Mouse (Mus musculus) right cerebral cortex, postnatal 25 days (tissue): ENCODE data around the gene Itpr2.

Source experiments
- DNase-seq: peaks from one replicate; pipeline ENCODE4 v3.0.0; 2022

Gene Itpr2

GRCm38 (mm10) chr6:146207204-146207959 lies 294.6 kb downstream of the Itpr2 start:
- DNase-seq, result no peak

DNA sequence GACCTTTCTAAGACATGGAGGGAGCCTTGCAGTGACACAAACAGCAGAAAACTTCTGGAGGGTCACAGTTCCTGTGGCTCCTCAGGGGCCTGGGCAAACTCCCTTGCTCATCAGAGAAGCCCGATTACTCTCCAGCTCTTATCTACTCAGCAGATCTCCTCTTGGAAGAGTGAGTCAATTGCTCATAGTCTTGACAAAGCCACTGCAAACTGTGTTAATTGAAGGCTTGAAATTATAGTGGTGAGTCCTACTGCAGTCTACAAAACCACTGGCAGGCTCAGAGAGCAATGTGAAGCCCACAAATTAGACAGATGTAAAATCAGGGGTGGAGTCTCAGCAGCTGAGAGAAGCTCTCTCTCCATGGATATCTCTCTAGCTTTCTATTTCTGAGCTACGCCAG lies 296.9 kb downstream of the Itpr2 start:
- DNase-seq, result no peak

- no peak for DNase-seq
Observed at GRCm38 (mm10) chr6:146204470-146204869, 297.6 kb downstream of the Itpr2 start.

DNA sequence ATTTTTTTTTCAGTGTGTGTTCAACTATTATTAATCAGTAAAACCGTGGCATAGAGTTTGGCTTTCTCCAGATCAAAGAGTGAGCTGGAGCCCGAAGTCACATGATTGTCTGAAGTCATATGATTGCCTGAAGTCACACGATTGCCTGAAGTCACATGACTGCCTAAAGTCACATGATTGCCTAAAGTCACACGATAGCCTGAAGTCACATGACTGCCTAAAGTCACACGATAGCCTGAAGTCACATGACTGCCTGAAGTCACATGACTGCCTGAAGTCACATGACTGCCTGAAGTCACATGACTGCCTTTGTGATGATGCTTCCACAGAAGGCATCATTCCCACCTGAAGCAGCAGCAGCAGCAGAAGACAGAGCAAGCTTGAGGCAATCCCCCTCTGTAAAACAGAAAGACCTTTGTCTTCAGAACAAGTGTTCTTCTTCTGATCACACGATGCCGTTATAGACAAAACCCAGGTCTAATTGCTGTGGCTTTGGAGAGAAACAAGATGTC lies 304.1 kb downstream of the Itpr2 start:
- no peak for DNase-seq

- DNase-seq, result no peak
Observed at GRCm38 (mm10) chr6:146196701-146197100, 305.3 kb downstream of the Itpr2 start.

GRCm38 (mm10) chr6:146195854-146196457 lies 306.1 kb downstream of the Itpr2 start:
- no peak for DNase-seq

DNA sequence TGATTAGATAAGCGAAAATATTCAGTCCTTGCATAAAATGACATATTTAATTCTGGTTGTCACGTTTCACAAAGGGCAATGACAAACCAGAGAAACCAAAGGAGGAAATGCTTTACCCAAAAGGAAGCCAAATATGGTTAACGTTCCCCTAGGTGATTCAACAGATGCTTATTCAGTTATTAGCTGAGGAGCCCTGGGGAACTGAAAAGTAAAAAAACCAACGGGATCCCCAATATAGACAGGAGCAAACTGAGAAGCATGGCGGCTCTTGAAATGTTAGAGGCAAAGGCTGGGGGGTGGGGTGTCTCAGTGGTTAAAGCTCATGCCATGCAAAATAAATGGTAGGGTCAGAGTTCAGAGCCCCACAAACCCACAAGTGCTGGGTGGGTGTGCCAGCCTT lies 310.1 kb downstream of the Itpr2 start:
- no peak for DNase-seq

- no peak for DNase-seq
Observed at GRCm38 (mm10) chr6:146190006-146190405, 312.0 kb downstream of the Itpr2 start.

GRCm38 (mm10) chr6:146185532-146185931 lies 316.5 kb downstream of the Itpr2 start:
- no peak for DNase-seq

- no peak for DNase-seq
Observed at GRCm38 (mm10) chr6:146184771-146185170, 317.3 kb downstream of the Itpr2 start.

DNA sequence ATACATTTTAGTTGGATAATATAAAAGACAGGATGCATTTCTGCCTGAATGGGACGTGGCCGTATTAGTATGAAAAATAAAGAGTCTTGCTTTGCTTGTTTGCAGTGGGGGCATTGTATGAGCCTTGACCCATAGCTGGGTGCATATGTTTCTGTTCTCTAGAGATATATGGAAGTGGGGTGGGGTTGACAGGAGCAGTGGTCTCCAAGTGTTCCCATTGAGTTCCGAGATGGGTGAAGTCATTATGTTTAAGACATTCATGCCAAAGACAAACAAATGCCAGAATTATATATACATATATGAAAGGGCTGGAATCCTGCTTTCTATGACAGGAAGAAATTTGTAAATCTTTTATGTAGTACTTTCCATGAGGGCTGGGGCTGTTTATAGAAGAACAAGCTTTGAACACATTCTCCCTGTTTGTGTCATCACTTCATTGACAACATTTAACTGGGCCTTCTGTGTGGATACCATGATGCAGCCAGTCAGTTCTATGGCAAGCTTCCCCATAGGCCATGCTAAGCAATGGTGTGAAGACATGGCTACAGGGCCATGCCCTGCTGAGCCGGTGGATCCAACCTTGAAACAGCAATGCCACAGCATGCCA lies 327.3 kb downstream of the Itpr2 start:
- no peak for DNase-seq

GRCm38 (mm10) chr6:146170603-146171051 lies 331.4 kb downstream of the Itpr2 start:
- DNase-seq, result no peak

DNA sequence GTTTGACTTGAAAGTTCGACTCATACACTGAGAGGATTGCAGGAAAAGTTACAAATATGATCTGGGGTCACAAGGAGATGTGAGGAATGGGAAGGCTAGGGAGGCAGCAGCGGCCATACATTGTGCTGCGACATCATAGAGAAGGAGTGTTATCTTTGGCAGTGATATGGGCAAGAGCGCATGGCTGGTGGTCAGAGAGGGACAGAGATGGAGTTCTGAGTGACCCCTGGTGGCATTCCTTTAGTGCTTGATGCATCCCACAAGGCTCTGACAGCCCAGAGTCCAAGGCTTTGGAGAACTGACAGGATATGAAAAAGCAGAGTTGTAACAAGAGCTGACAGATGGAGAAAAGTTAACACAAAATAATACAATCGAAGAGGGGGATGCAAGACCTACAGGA lies 334.8 kb downstream of the Itpr2 start:
- no peak for DNase-seq

- no peak for DNase-seq
Observed at GRCm38 (mm10) chr6:146159641-146160040, 342.4 kb downstream of the Itpr2 start.

DNA sequence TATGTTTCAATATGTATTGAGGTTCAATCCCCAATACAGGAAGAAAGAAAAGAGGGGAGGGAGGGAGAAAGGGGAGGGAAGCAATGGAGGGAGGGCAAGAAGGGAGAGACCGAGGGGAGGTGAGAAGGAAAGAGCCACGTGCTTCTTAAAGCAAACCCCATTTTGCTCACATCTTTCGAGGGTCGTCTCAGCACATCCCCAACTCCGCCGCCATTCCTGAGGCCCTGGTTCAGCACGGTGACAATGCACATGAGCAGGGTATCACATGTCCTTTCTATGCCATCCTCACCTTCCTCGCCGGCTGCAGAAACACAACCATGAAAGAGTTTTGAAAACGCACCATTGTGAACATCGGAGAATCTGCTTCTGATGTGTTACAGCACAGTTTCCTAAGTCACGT lies 343.3 kb downstream of the Itpr2 start:
- no peak for DNase-seq

DNA sequence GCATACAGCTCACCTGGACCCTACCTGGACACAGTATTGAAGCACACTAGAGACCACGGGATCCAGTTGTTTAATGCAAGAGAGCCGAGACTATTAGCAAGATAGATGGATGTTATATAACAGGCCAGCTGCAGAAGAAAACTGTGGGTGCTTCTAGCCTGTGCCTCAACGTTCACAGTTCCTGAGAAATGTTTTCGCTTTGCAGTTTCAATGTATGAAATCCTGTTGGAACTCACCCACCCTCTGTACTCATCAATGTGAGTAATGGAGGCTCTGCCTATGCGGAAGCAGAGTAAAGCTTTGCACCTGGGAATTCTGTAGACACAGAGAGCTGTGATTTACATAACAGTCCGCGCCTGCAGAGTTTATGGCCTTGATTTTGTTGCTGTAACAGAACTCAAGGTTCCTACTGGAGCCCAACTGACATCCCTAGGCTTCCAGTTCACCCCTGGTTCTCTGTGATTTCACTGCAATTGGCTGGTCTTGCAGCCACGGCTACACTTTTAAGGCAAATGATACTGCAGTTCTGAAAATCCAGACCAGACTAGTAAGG lies 344.0 kb downstream of the Itpr2 start:
- DNase-seq, result peak; percentile 35

DNA sequence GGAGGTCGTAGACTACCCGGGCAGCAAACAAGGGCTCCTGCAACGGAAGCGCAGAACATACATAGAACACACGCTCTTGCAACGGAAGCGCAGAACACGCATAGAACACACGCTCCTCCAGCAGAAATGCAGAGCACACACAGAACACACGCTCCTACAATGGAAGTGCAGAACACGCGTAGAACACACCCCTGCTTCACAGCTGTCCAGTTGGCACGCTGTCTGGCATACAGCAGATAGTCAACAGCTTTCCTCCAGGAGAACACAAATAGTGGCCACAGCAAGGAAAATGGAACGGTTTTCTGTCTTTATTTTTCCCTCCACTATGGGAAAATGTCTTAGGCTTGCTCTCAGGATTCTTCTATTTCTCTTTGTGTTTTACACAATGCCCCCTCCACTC lies 344.9 kb downstream of the Itpr2 start:
- DNase-seq, result no peak

- DNase-seq, result no peak
Observed at GRCm38 (mm10) chr6:146156536-146156935, 345.5 kb downstream of the Itpr2 start.

DNA sequence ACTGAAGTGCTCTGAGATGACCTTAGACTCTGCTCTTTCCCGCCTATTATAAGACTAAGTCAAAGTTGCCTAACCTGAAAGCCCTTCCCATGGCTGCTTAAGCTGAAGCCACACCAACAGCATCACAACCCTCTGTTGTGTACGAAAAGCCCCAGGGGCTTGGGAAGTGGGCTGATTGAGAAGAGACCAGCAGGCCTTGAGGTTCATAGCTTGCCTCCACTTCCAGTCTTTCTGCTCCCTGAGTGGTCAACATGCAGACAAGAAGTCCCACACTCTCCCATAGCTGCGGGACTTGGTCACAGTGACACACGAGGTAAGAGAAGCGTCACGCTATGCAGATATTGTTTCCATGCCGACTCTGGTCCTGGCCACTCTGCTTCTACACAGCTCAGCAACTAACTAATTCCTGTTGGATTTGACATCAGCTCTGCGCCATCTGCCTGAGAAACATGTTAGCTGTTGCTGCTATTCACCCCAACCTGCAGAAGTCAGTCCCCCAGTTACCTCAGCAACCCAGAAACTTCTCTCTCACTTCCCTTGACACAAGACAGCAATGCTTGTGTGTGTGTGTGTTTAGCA lies 346.8 kb downstream of the Itpr2 start:
- no peak for DNase-seq

GRCm38 (mm10) chr6:146152843-146153242 lies 349.2 kb downstream of the Itpr2 start:
- no peak for DNase-seq

- DNase-seq, result no peak
Observed at GRCm38 (mm10) chr6:146140966-146141585, 360.9 kb downstream of the Itpr2 start.

GRCm38 (mm10) chr6:146140171-146140570 lies 361.9 kb downstream of the Itpr2 start:
- no peak for DNase-seq

- DNase-seq, result peak; percentile 26
Observed at GRCm38 (mm10) chr6:146136646-146137045, 365.4 kb downstream of the Itpr2 start.
